Mouse (Mus musculus) gastrocnemius, adult 8-10 months (tissue): ENCODE measurements around the gene Fmn2. TPM values are rescaled to one million over a fixed set of nuclear protein-coding genes. Genes with fewer than 3 reads are reported as not detected.

Experiments used
- DNase-seq, 2 experiments: peaks; one replicate each; pipeline ENCODE4 v3.0.0; 2022; ENCODE audit warnings: low spot score in 2 of 2
- total RNA-seq, 4 experiments: library from RNA; stranded (reverse); gene quantifications; 2 replicates each; pipeline ENCODE4 v1.2.4; 2022

Gene Fmn2
- total RNA-seq, 4 experiments from 2014 or later: 0.07 to 0.46 (median 0.31) TPM

GRCm38 (mm10) chr1:174659459-174660223, 158.0 kb downstream of the Fmn2 start:
- no peak for DNase-seq

- no peak for DNase-seq
Observed at GRCm38 (mm10) chr1:174665116-174665515, 163.5 kb downstream of the Fmn2 start.

- no peak for DNase-seq
Observed at GRCm38 (mm10) chr1:174669132-174669531, 167.5 kb downstream of the Fmn2 start.

GRCm38 (mm10) chr1:174670846-174671245, 169.2 kb downstream of the Fmn2 start:
- no peak for DNase-seq

- no peak for DNase-seq
Observed at GRCm38 (mm10) chr1:174674586-174674985, 173.0 kb downstream of the Fmn2 start.

GRCm38 (mm10) chr1:174675316-174675715, 173.7 kb downstream of the Fmn2 start:
- no peak for DNase-seq

GRCm38 (mm10) chr1:174676187-174676586, 174.6 kb downstream of the Fmn2 start:
- no peak for DNase-seq

- DNase-seq: no peak
Observed at GRCm38 (mm10) chr1:174677211-174677610, 175.6 kb downstream of the Fmn2 start.

- DNase-seq: no peak
Observed at GRCm38 (mm10) chr1:174689301-174689700, 187.7 kb downstream of the Fmn2 start.

GRCm38 (mm10) chr1:174700871-174701270, 199.2 kb downstream of the Fmn2 start:
- no peak for DNase-seq

GRCm38 (mm10) chr1:174701835-174702234, 200.2 kb downstream of the Fmn2 start:
- no peak for DNase-seq

- no peak for DNase-seq
Observed at GRCm38 (mm10) chr1:174703909-174704308, 202.3 kb downstream of the Fmn2 start.

- no peak for DNase-seq
Observed at GRCm38 (mm10) chr1:174719729-174720458, 218.3 kb downstream of the Fmn2 start.

GRCm38 (mm10) chr1:174728771-174729170, 227.1 kb downstream of the Fmn2 start:
- no peak for DNase-seq

- no peak for DNase-seq
Observed at GRCm38 (mm10) chr1:174732715-174733114, 231.1 kb downstream of the Fmn2 start.

GRCm38 (mm10) chr1:174738958-174739357, 237.3 kb downstream of the Fmn2 start:
- no peak for DNase-seq

GRCm38 (mm10) chr1:174742667-174743066, 241.0 kb downstream of the Fmn2 start:
- DNase-seq: no peak

GRCm38 (mm10) chr1:174748520-174748919, 246.9 kb downstream of the Fmn2 start:
- no peak for DNase-seq

- no peak for DNase-seq
Observed at GRCm38 (mm10) chr1:174750893-174751461, 249.4 kb downstream of the Fmn2 start.

GRCm38 (mm10) chr1:174759354-174759753, 257.7 kb downstream of the Fmn2 start:
- DNase-seq: no peak

- DNase-seq: no peak
Observed at GRCm38 (mm10) chr1:174765757-174766156, 264.1 kb downstream of the Fmn2 start.

GRCm38 (mm10) chr1:174766852-174767251, 265.2 kb downstream of the Fmn2 start:
- DNase-seq: no peak
